Mouse (Mus musculus) cortical plate, adult 2 months (tissue): ENCODE data around the gene Adcy9.

ENCODE experiments used
- CTCF ChIP-seq: fragments of 200-500 bp; IDR thresholded peaks from 2 replicates; pipeline ENCODE4 v1.5.1; 2011; ENCODE audit warnings: mild to moderate bottlenecking, control low read depth, low read length; ENCODE audit not compliant: insufficient read depth; ENCODE audit errors: extremely low read depth
- POLR2A ChIP-seq: fragments of 200-500 bp; IDR thresholded peaks from 2 replicates; pipeline ENCODE4 v1.6.1; 2011; ENCODE audit warnings: mild to moderate bottlenecking, low read length, control low read depth; ENCODE audit not compliant: insufficient read depth; ENCODE audit errors: extremely low read depth

DNA sequence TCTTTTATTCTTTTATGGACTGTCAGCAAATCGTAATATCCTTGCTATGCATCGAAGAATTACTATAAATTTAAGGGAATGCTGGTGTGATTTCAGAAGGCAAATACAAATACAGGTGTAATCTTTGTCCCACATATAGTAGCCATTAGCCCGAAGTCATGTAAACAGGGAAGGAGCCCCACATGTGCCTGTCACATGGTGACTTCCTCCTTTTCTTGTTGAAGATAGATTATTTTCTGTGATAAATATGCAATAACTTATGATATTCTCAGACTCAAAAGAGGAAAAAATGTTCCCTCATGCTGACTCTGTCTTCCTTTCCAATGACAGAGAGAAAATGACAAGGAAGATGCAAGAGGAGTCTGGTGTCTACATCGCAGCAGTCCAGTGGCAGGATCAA is 112.5 kb downstream of the Adcy9 start:
- TF ChIP-seq POLR2A (no peak), CTCF (no peak)
